Mouse (Mus musculus) left cerebral cortex, postnatal 4 days (tissue): ENCODE results near the gene Abcb1a. TPM values are rescaled to one million over a fixed set of nuclear protein-coding genes. Genes with fewer than 3 reads are reported as not detected.
"Not testable (repeated sequence)": the region's sequence is repeated elsewhere in the genome, so short reads cannot be mapped to it uniquely, and the experiment has no call there.

Experiments used
- DNase-seq: peaks from one replicate; pipeline ENCODE4 v3.0.0-alpha.2; 2022
- intact Hi-C: fragments of 180-260 bp; cut with DNase I; formaldehyde crosslinking; loops from one replicate; pipeline ENCODE4 v1.15.1; 2025
- total RNA-seq, 2 experiments: library from RNA; stranded (reverse); gene quantifications; 2 replicates each; pipeline ENCODE4 v1.2.3; 2021

Gene Abcb1a
- total RNA-seq, 2 experiments from 2014 or later, result 7.2 to 7.7 TPM

- DNase-seq, result no peak
- intact Hi-C loops, result no loop called here
Observed at GRCm38 (mm10) chr5:8722867-8723266, 63.0 kb downstream of the Abcb1a start.

DNA sequence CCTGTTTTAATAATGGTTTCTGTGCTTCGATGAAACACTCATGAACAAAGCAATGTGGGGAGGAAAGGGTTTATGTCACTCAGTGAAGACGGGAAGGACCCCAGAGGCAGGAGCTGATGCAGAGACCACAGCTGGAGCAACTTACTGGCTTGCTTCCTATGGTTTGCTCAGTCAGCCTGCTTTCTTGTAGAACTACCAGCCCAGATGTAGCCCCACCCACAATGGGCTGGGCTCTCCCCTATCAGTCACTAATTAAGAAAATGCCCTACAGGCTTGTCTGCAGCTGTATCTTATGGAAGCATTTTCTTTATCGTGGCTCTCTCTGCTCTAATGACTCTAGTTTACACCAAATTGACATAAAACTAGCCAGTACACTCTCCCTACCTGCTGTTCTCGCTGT lies 67.9 kb downstream of the Abcb1a start:
- DNase-seq, result no peak
- intact Hi-C loops, result no loop called here

DNA sequence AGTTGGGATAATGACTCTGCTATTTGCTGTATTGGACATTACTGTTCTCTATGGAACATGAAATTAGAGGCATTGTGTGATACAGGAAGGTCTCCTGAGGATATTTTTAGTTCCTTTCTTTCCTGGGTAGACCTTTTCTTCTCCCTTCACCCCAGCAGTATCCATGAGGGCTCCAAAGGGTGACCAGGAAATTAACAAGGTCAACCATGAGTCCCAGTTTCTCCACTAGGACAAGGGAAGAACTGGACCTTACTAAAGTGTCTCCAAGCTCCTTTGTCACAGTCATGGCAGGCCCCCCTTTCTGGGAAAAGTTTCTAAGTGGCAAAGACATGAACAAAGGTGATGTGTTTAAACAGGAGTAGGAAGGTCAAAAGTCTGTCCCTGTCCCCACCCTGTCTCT lies 72.8 kb downstream of the Abcb1a start:
- no peak for DNase-seq
- intact Hi-C loops, result no loop called here

DNA sequence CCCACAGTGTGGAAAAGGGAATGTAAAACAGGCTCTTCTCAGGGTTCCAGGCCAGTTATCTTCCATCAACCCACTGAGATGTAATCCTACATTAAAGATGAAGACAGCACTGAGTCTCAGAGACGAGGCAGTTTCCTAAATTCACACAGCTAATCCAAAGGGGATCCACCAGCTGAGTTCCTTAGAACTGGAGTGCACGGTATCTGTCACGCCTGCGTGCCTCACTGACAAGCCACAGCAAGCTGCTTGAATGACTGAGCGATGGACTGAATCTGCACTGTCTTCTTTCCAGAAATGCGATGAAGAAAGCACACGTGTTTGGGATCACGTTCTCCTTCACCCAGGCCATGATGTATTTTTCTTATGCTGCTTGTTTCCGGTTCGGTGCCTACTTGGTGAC lies 73.4 kb downstream of the Abcb1a start:
- DNase-seq, intact Hi-C loops: not testable (repeated sequence)

GRCm38 (mm10) chr5:8736389-8736788 lies 76.5 kb downstream of the Abcb1a start:
- intact Hi-C loops, result no loop called here
- no peak for DNase-seq

DNA sequence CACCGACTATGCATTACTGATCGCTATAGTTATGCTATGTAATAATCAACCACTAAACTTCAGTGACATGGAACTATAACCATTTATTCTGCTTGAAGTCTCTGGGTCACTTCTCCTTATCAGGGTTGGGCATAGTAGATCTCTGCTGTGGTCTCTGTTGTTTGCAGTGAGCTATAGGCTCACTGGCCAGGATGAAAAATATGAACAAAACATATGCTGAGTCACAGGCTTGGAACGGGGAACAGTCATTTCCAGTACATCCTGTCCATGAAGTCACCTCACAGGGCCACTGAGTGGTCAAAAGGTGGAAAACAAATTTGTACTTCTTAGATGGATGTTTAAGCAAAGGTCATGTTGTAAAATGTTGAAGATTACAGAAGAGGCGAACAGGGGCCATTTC lies 77.2 kb downstream of the Abcb1a start:
- intact Hi-C loops, result no loop called here
- no peak for DNase-seq

GRCm38 (mm10) chr5:8747244-8747643 lies 87.4 kb downstream of the Abcb1a start:
- intact Hi-C loops, result not testable (repeated sequence)

DNA sequence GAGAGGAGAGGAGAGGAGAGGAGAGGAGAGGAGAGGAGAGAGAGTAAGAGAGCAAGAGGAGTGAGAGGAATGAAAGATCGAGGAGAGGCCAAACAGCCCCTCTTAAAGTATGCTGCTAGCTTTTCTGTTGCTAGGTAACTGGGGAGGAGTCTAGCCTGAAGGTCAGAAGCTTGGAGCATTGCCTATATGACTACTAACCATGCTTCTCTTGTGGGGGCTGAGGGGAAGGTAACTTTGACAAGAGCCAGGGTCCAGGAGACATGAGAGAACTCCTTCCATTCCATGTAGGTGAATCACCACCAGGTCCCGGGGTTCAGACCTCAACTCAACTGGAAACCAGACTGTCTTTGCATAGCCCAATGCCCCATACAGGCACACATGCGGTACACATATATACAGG lies 113.0 kb downstream of the Abcb1a start:
- intact Hi-C loops, result no loop called here

More at GRCm38 (mm10) chr5:8747244-8747643, 87.4 kb downstream of the Abcb1a start:
- DNase-seq, result not testable (repeated sequence)

DNA sequence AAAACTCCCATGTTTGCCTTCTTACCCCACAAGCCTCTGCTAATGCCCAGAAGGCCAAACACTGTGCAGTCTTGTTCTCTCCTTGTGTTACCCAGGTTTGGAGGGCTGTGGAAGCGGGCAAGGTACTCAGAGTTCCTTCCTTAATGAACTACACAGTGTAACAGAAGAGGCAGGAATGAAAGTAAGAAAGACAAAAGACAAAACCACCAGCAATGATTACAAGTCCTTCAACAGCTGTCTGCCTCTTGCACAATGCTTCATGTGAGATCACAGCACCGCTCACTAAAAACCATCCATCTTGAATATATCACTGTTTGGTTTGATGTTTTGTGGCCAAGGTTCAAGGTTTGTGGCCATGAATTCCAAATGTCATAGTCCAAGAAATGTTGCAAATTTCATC lies 118.4 kb downstream of the Abcb1a start:
- DNase-seq, result no peak
- intact Hi-C loops, result no loop called here

More for the DNA sequence above, 113.0 kb downstream of the Abcb1a start:
- DNase-seq, result no peak

GRCm38 (mm10) chr5:8778751-8779150 lies 118.9 kb downstream of the Abcb1a start:
- intact Hi-C loops, result no loop called here
- no peak for DNase-seq

GRCm38 (mm10) chr5:8792281-8792680 lies 132.4 kb downstream of the Abcb1a start:
- intact Hi-C loops, result no loop called here
- DNase-seq, result no peak

Other genes with a start within 250 kb of the Abcb1a start
- 10 to 100 TPM; 10.1 to 11.6 TPM for gene Dbf4, start 237.4 kb upstream of the Abcb1a start, total RNA-seq
- gene Slc25a40, start 237.2 kb upstream of the Abcb1a start, total RNA-seq, result 10 to 100 TPM; 14.9 to 16.3 TPM
- 10 to 100 TPM; 62.0 to 63.5 TPM for gene Rundc3b, start 37.1 kb upstream of the Abcb1a start, total RNA-seq
- 1 to 10 TPM; 1.3 to 2.4 TPM for gene Abcb1b, start 138.1 kb downstream of the Abcb1a start, total RNA-seq
- gene Abcb4, start 233.6 kb downstream of the Abcb1a start, total RNA-seq, result 1 to 10 TPM; 1.9 to 2.1 TPM